Mouse (Mus musculus): ENCODE results near the gene Fbxl15.

- no peak for TF ChIP-seq CTCF (IDR thresholded peaks at IDR 0.05; ENCODE audit: low read depth)
- TF ChIP-seq EP300 (IDR thresholded peaks at IDR 0.05; ENCODE audit: low read depth) = no peak; the same call in 1 of the 2 replicates
Observed at GRCm38 (mm10) chr19:46357344-46358280, 29.6 kb downstream of the Fbxl15 start.

Data from heart, postnatal 0 days (tissue).